Mouse (Mus musculus) liver, adult 2 months (tissue): Measurements from ENCODE around the gene Siglecg.

Experiments used
- CTCF ChIP-seq: fragments of 200-500 bp; IDR thresholded peaks from 2 replicates; pipeline ENCODE4 v1.5.1; 2011; ENCODE audit warnings: low read depth, low read length, control low read depth
- POLR2A ChIP-seq: fragments of 200-500 bp; IDR thresholded peaks from 2 replicates; pipeline ENCODE4 v1.6.1; 2011; ENCODE audit warnings: low read length, control low read depth; ENCODE audit not compliant: insufficient read depth; ENCODE audit errors: extremely low read depth

GRCm38 (mm10) chr7:43434676-43435075, 26.7 kb downstream of the Siglecg start:
- no peak for TF ChIP-seq POLR2A
- TF ChIP-seq CTCF = no peak
